Mouse (Mus musculus) CH12.LX (cell line): ENCODE measurements around the gene Coq8a.

Experiments
- CHD2 ChIP-seq: IDR thresholded peaks from 2 replicates; pipeline ENCODE4 v1.6.1; 2011; ENCODE audit warnings: low read length, improper control_type of control experiment
- CTCF ChIP-seq, 2 experiments: IDR thresholded peaks in 1 of 2; conservative IDR thresholded peaks in 1 of 2; 2 replicates each; pipeline ENCODE4 v1.5.1; 2011 to 2012; ENCODE audit warnings: low read depth in 2 of 2, low read length in 2 of 2, improper control_type of control experiment in 1 of 2, inconsistent platforms in 1 of 2, mild to moderate bottlenecking in 1 of 2, moderate library complexity in 1 of 2
- EP300 ChIP-seq: IDR thresholded peaks from 2 replicates; pipeline ENCODE4 v1.6.1; 2011; ENCODE audit warnings: low read length, improper control_type of control experiment
- POLR2A ChIP-seq: IDR thresholded peaks from 2 replicates; pipeline ENCODE4 v1.6.1; 2011; ENCODE audit warnings: low read depth, mild to moderate bottlenecking, improper control_type of control experiment, low read length
- RCOR1 ChIP-seq: conservative IDR thresholded peaks from 2 replicates; pipeline ENCODE4 v1.6.1; 2012; ENCODE audit warnings: low read depth, mild to moderate bottlenecking, inconsistent platforms, low read length, improper control_type of control experiment
- ZMIZ1 ChIP-seq: IDR thresholded peaks from 2 replicates; pipeline ENCODE4 v1.6.1; 2012; ENCODE audit warnings: low read depth, mild to moderate bottlenecking, inconsistent platforms, low read length, improper control_type of control experiment

DNA sequence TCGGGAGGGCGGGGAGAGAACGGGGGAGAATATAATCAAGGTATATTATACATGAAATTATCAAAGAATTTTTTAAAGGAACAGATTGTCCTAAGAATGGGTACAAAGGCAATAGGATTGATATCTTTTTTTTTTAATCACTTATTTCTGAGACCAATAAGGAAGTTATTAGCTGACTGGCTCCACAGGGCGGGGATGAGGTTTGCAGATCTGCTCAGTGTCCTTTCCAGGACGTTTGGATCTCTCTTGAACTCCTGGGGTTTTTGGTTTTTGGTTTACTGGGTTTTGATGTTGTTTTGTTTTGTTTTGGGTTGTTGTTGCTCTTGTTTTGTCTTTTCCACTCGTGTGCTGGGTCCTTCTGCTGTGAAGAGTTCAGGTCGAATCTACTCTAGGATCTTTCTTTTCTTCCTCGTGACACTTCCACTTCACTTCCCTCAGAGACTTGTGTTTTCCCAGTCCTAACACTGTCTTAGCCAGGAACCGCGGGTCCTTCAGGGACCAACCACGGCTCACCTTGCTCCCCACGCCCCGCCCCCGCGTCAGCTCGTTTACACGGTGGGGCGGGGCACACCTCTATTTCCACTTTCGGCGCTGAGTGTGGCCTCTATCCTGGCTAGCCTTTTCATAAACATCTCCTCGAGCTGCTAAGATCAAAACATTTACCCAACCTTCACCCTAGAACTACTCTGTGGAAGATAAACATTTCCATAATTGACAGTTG is 26.3 kb upstream of the Coq8a start:
- TF ChIP-seq CTCF (conservative IDR thresholded peaks at IDR 0.05 in 1 of 2, IDR thresholded peaks at IDR 0.05 in 1 of 2; ENCODE audit: low read depth in 2 of 2, low read length in 2 of 2) (no peak), POLR2A (peak; percentile 59), EP300 (no peak), CHD2 (no peak), RCOR1 (no peak), ZMIZ1 (no peak)
